Mouse (Mus musculus) lung, postnatal 0 days (tissue): ENCODE results near the gene Thtpa. TPM values are rescaled to one million over a fixed set of nuclear protein-coding genes. Genes with fewer than 3 reads are reported as not detected.
A peak's percentile ranks its signal among the peaks of the same experiment; 100 is the strongest.

Experiments
- ATAC-seq: fragments of 200-750 bp; cut with Nextera tagmentation; 2 replicates; pipeline ENCODE4 v1.8.0; 2017; ENCODE audit warnings: moderate library complexity
- DNase-seq: peaks from one replicate; pipeline ENCODE4 v3.0.0-alpha.2; 2016; ENCODE audit warnings: low spot score
- H3K27ac ChIP-seq: fragments of 300-500 bp; sonication (generic); 2 replicates; pipeline ENCODE4 v1.5.1; 2014; ENCODE audit warnings: antibody characterized with exemption, mild to moderate bottlenecking, low read length, mixed read lengths
- H3K27me3 ChIP-seq: fragments of 300-500 bp; sonication (generic); replicated peaks from 2 replicates; pipeline ENCODE4 v1.6.1; 2014; ENCODE audit warnings: low read length, mixed read lengths; ENCODE audit not compliant: insufficient read depth
- H3K36me3 ChIP-seq: fragments of 300-500 bp; sonication (generic); 2 replicates; pipeline ENCODE4 v1.6.1; 2014; ENCODE audit warnings: low read length, mixed read lengths; ENCODE audit not compliant: insufficient read depth
- H3K4me1 ChIP-seq: fragments of 300-500 bp; sonication (generic); 2 replicates; pipeline ENCODE4 v1.6.1; 2014; ENCODE audit warnings: antibody characterized with exemption, low read depth, low read length, mixed read lengths; ENCODE audit not compliant: insufficient read depth
- H3K4me2 ChIP-seq: fragments of 300-500 bp; sonication (generic); replicated peaks from 2 replicates; pipeline ENCODE4 v1.6.1; 2014; ENCODE audit warnings: low read depth, mild to moderate bottlenecking, low read length, moderate library complexity, mixed read lengths
- H3K4me3 ChIP-seq: fragments of 300-500 bp; sonication (generic); 2 replicates; pipeline ENCODE4 v1.5.1; 2014; ENCODE audit warnings: low read depth, low read length
- H3K9ac ChIP-seq: fragments of 300-500 bp; sonication (generic); replicated peaks from 2 replicates; pipeline ENCODE4 v1.6.1; 2014; ENCODE audit warnings: low read depth, mild to moderate bottlenecking
- H3K9me3 ChIP-seq: fragments of 300-500 bp; sonication (generic); 2 replicates; pipeline ENCODE4 v1.6.1; 2016; ENCODE audit warnings: low read length, mixed read lengths
- CTCF ChIP-seq: IDR thresholded peaks from 2 replicates; pipeline ENCODE4 v1.5.1; 2016; ENCODE audit warnings: antibody characterized with exemption, mild to moderate bottlenecking
- EP300 ChIP-seq: IDR thresholded peaks from 2 replicates; pipeline ENCODE4 v1.6.1; 2016; ENCODE audit warnings: antibody characterized with exemption, mild to moderate bottlenecking, control low read depth
- WGBS: fragments of 180-500 bp; shearing (Covaris S2); extraction: QIAGEN DNeasy Blood & Tissue Kit; methylation state at CpG from one replicate; pipeline ENCODE4 v1.1.7; 2014; 5-methylcytosine and 5-hydroxymethylcytosine counted together
- polyA plus RNA-seq: library from polyadenylated mRNA; unstranded; fragments of >200 nt; fragmentation: Nextera tagmentation; extraction: Ambion mirVana; gene quantifications from 2 replicates; pipeline ENCODE4 v1.2.1, GENCODE M21; 2015

Gene Thtpa
- polyA plus RNA-seq, 1 experiment from 2014 or later, result 14.1 TPM

DNA sequence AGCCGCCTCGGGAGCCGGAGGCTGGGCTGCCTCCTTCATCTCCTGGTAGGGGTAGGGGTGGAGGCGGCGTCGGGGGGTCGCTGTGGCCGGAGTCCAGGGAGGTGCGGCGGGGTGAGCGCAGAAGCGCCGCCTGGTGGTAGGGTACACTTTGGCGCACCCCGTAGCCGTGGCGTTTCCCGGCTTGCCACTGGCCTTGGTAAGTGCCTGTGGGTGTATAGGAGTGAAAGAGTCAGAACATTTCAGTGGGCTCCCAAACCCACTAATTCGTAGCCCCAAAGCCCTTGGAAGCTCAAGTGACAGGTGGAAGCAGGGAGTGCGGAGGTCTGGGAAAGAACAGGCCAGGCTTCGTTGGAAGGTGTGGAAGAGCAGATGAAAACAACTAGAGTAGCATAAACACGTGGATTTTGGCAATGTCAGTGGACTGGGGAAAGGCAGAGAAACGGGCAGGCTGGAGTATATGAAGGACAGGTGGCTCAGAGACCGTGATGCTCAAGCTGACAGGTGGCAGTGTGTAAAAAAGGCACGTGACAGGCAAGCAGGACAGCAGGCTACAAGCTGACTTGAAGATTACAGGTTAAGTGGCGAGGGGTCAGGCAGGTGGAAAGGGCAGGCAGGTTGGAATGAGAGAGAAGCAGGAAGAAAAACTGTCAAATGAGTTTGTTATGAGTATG, 19.5 kb downstream of the Thtpa start:
- 6% methylated on average over 25 of the region's 26 CpGs for WGBS
- Histone ChIP-seq H3K9ac (no peak overlapping the region), H3K4me3 (peak overlapping the region; percentile 49)

DNA sequence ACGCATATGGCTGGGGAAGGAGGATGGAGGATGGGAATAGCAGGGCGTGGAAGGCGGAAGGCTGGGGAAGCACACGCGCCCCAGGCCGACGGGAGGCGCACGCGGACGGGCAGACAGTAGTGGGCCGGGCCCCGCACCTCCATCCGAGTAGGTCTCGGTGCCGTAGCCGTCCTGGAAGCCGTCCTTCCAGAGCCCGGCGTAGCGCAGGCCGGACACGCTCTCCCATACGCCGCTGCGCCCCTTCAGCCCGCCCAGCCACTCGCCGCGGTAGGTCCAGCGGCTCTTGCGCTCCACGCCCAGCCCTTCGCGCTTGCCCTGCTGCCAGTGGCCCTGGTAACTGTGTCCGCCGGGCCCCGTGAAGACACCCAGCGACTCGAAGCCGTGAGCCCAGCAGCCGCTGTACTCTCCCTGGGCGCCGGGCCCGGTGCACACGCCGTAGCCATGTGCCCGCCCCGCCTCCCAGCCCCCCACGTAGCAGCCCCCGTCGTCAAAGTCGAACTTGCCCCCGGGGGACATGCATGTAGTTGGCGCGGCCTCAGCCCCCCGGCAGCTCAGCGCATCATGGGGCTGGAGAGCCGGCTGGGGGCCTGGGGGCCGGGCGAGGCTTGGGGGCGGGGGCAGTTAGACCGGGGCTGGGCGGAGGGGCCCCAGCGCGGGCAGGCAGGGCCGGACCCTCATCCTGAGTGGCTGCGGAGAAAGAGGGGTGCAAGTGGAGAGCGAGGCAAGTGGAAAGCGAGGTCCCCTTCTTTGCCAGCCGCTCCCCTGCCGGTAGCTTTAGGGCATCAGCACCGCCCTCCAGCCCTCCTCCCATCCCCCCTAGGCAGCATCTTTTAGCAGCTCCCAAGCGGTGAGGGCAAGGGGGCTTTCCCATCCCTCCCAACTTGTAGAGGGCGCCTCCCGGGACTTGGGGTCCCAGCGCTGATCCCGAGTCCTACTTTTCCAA, 20.4 kb downstream of the Thtpa start:
- Histone ChIP-seq H3K4me1 (peaks cover 9% of the 10 kb centered on the region; the same call in 1 of the 2 replicates), H3K4me2 (peak overlapping the region; percentile 88), H3K27ac (no peak overlapping the region), H3K36me3 (no peaks in the 10 kb centered on the region), H3K27me3 (peaks cover 37% of the 10 kb centered on the region), H3K9me3 (no peaks in the 10 kb centered on the region), H3K9ac (no peak overlapping the region), H3K4me3 (peak overlapping the region; percentile 49)
- 1% methylated on average over 41 of the region's 78 CpGs for WGBS
- ATAC-seq, result peak; percentile 79
- DNase-seq, result peak; percentile 63
- TF ChIP-seq EP300 (no peak), CTCF (peak; percentile 52)

More for the DNA sequence above, 19.5 kb downstream of the Thtpa start:
- ATAC-seq (no peak), DNase-seq (no peak)
- TF ChIP-seq EP300, result no peak
- TF ChIP-seq CTCF, result peak; percentile 64
- Histone ChIP-seq H3K27ac (no peak overlapping the region), H3K4me2 (peak overlapping the region; percentile 88), H3K9me3 (no peaks in the 10 kb centered on the region), H3K27me3 (peaks cover 43% of the 10 kb centered on the region), H3K4me1 (peaks cover 9% of the 10 kb centered on the region; the same call in 1 of the 2 replicates), H3K36me3 (no peaks in the 10 kb centered on the region)

GRCm38 (mm10) chr14:55115846-55116245, 21.3 kb downstream of the Thtpa start:
- Histone ChIP-seq H3K36me3 (no peaks in the 10 kb centered on the region), H3K9ac (no peak overlapping the region), H3K4me1 (peaks cover 9% of the 10 kb centered on the region; the same call in 1 of the 2 replicates), H3K27ac (no peak overlapping the region), H3K9me3 (no peaks in the 10 kb centered on the region), H3K4me3 (no peak overlapping the region), H3K27me3 (peaks cover 32% of the 10 kb centered on the region), H3K4me2 (no peak overlapping the region)
- ATAC-seq, result no peak
- DNase-seq, result no peak
- no peak for TF ChIP-seq EP300
- no peak for TF ChIP-seq CTCF
- 4% methylated on average over 8 of the region's 8 CpGs for WGBS

DNA sequence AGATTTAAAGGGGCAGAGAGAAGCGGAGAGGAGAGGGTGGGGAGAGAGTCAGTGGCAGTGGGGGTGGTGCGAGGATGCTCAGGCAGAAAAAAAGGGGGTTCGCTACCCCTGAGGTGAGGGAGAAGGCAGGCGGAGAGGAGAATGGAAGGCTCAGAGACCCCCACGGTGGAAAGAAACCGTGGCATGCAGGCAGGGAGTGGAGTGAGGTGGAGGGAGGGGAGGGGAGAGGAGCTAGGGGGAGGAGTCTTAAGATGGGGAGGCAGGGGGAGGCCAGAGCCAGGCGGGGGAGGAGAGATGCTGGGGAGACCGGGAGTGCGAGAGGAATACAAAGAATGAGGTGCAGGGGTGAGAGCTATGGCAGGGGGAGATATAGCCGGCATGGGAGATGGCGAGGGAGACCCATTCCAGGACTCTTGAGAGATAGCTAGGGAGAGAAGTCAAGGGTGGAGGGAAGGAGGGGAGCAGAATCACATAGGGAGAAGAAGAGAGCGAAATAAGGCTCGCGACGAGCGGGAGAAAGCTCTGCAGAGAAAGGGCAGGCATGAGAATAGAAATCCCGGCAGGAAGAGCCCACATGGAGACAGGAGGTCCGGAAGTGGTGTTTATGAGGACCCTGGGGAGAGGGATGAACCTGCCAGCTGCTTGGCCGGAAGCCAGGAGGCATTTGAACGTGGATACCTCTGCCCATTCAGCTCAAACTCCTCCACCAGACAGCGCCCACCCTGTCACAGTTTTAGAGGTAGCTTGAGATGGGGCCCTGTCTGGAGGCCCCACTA, 22.0 kb downstream of the Thtpa start, which contains the start of gene Jph4:
TSS of gene Jph4 (minus strand) at position 511 of the 776 bp plus-strand sequence.
- Histone ChIP-seq H3K27ac (no peak within 1 kb of the TSS), H3K9me3 (no peaks in the 10 kb centered on the region), H3K36me3 (no peaks in the 10 kb centered on the region), H3K27me3 (peaks cover 29% of the 10 kb centered on the region), H3K4me1 (peaks cover 9% of the 10 kb centered on the region; the same call in 1 of the 2 replicates), H3K9ac (no peak within 1 kb of the TSS), H3K4me2 (no peak within 1 kb of the TSS), H3K4me3 (no peak within 1 kb of the TSS)
- WGBS, result 4% methylated on average over 21 of the region's 21 CpGs
- DNase-seq, result no peak
- TF ChIP-seq CTCF (no peak), EP300 (no peak)
- no peak for ATAC-seq

GRCm38 (mm10) chr14:55118852-55119251, 24.3 kb downstream of the Thtpa start:
- no peak overlapping the region for H3K4me2 ChIP-seq
- 75% methylated on average over 4 of the region's 4 CpGs for WGBS
- H3K9ac ChIP-seq, result no peak overlapping the region
- H3K9me3 ChIP-seq, result no peaks in the 10 kb centered on the region
- TF ChIP-seq EP300, result no peak
- TF ChIP-seq CTCF, result no peak
- peaks cover 9% of the 10 kb centered on the region; the same call in 1 of the 2 replicates for H3K4me1 ChIP-seq
- H3K36me3 ChIP-seq, result no peaks in the 10 kb centered on the region
- ATAC-seq (no peak), DNase-seq (no peak)
- H3K27me3 ChIP-seq, result peaks cover 20% of the 10 kb centered on the region
- no peak overlapping the region for H3K27ac ChIP-seq
- H3K4me3 ChIP-seq, result no peak overlapping the region
